Mouse (Mus musculus) c-Kit-negative CD71-positive TER-119-positive erythroid progenitor cells, embryonic 14.5 days (primary cell): Measurements from ENCODE around the gene Krtap11-1.

Source experiments
- DNase-seq: peaks from one replicate; pipeline ENCODE4 v3.0.0-alpha.2; 2013; ENCODE audit warnings: low read depth, low spot score

Gene Krtap11-1

GRCm38 (mm10) chr16:89571083-89571482 is at the start of gene Krtap11-1:
Gene Krtap11-1 (minus strand): TSS chr16:89571183.
- DNase-seq, result no peak

DNA sequence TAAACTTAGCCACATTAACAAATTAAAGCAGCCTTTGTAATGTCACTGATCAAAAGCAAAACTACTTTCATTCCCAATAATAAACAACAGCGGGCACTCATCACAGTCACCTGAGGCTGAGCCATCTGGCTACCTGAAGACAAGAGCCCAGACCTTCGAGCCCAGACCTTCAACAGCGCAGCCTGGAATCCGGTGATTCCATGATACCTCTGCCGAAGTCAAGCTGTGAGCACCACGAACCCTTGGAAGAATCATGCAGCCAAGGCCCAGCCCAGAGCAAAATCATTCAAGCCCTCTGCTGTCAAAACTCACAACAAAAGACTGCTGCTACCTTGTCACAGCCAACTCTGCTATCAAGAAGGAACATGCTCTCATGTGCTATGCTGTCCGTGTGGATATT is 47.2 kb upstream of the Krtap11-1 start:
- no peak for DNase-seq

DNA sequence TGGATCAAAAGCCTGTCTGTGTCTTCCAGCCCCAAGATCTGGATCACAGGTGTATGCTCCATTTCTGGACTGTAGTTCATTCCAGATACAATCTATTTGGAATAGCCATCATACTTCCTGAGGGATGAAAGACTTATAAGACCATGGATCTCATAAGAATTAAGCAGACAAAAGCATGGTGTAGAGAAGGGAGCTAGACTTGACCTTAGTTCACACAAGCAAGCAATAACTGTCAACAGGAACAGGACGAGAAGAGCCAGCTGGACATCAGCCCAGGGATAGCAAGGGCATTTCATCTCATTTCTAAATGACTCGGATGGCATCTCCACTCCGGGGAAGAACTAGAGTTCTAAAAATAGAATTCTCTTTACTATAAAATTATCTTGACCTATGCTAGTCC is 46.3 kb upstream of the Krtap11-1 start:
- no peak for DNase-seq

- no peak for DNase-seq
Observed at GRCm38 (mm10) chr16:89613726-89614125, 42.7 kb upstream of the Krtap11-1 start.

GRCm38 (mm10) chr16:89608791-89609185 is 37.8 kb upstream of the Krtap11-1 start:
- DNase-seq, result no peak

DNA sequence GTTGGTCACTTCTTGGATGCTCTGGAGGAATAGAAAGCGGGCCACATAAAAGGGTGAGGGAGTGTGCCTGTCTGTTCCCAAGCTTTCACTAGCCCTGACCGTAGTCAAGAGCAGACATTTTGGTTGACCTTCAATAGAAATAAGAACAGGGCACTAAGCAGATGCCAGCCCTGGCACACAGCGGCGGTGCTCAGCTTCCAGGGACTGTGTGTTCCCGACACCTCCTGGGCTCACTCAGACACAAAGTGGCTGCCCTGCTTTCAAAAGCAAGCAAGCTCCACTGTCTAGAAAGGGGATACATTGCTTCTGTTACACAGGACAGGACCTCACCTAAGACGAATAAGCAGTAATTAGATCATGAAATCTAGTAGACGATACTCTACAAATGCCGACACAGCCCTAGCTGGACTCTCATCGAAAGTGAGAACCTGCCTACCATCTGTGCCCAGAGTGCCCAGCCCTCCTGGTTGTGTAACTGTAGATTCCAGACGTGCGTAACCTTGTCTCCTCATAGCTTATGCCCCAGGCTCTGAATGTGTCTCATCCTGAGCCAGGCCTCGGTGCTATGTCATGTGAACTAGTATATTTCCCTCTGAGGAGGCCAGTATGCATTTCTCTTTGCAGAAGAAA is 37.3 kb upstream of the Krtap11-1 start:
- no peak for DNase-seq

DNA sequence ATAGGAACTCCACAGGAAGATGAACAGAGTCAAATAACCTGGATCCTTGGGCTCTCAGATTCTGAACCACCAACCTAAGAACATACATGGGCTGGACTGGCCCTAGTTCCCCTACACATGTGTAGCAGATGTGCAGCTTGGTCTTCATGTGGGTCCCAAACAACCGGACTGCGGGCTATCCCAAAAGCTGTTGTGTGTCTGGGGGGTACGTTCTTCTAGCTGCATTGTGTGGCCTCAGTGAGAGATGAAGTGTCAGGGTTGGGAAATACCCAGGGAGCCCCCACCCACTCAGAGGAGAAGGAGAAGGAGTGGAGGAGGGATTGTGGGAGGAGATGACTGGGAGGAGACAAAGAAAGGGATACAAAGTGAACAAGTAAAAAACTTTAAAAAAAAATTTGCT is 36.0 kb upstream of the Krtap11-1 start:
- no peak for DNase-seq

DNA sequence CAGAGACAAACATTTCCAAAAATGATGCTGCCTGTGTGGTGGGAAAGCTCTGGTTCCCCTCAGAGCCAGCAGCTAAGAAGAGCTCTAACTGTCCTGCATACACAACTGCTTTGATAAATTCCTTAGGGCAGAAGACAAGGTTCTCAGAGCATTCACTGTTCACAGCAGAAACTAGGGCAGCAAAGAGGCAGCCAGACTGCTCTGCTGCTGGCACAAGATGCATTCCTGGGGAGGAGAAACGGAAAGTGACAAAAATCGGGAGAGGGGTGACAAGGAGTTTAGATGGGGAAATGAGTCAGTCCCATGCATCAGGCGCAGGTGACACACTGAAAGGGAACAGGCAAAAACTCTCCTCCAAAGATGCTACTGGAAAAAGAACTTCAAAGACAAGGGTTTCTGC is 16.2 kb upstream of the Krtap11-1 start:
- no peak for DNase-seq

- DNase-seq, result no peak
Observed at GRCm38 (mm10) chr16:89585604-89586508, 14.9 kb upstream of the Krtap11-1 start.

DNA sequence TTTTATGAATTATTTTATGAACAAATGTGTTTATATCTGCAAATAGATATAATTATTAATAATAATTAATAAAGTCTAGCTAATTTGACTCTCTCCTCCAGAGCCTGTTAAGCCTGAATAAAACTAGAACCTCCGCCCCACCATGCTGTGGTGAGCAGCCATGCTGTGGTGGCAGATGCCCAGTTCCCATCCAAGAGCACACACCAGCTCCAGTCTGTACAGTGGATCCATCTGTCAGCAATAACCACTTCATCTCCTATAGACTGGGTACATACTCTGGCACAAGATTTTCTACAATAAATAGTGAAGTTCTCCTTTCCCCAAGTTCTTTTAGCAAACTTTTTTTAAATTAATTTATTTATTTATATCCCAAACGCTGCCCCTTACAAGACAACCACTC is 10.7 kb upstream of the Krtap11-1 start:
- no peak for DNase-seq

GRCm38 (mm10) chr16:89570516-89570915 is 467 bp downstream of the Krtap11-1 start:
- DNase-seq, result no peak

DNA sequence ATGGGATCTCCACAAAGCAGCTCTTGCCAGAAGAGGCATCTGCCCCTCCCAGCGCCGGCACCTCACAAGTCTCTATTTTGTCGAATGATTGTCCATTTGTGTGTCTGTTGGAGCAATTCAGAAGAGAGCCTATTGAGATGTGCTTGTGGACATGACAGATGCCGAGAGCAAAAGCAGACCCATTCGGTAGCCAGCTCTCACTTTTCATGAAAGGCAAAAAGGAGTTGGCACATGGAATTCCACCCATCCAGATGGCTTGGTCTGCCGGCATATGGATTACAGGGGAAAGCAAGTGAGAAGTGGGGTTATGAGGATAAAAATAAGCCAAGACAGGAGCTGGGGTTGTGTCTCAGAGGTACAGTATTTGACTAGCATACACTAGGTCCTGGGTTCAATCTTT is 1.8 kb downstream of the Krtap11-1 start:
- no peak for DNase-seq

- no peak for DNase-seq
Observed at GRCm38 (mm10) chr16:89568141-89568540, 2.8 kb downstream of the Krtap11-1 start.

DNA sequence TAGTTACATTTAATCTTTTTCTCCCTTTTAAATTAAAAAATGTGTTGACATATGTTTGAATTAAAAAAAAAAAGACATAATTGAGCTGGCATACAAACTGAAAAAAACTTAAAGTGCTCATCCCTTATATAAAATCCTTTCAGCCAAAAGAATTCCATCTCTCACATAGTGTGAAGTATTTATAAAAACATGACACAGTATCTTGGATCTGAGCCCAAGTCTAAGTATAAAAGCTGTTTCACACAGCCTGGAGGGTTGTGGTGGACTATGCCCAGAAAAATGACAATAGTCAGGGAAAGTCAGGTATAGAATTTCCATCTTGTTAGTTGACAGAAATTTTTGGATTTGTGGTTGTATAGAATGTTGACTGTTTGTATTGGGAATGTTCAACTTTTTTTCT is 20.7 kb downstream of the Krtap11-1 start:
- DNase-seq, result no peak

GRCm38 (mm10) chr16:89538031-89538484 is 32.9 kb downstream of the Krtap11-1 start:
- no peak for DNase-seq

DNA sequence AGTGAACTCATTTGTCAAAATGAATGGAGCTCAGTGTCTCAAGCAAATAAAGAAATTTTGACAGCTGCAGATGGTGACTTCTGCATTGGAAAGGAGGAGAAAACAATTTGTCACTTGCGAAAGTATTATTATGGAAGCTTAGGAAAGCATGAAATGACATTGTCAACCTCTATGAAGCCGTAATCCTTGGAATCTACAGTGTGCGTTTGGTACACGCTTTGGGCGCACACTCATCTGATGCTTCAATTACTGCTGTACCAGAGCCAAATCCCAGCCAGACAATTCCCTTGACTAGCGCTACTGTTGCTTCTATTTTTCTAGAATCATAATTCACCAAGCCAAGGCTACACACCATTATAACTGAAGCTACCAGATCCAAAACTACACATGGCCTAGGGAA is 33.6 kb downstream of the Krtap11-1 start:
- DNase-seq, result no peak

GRCm38 (mm10) chr16:89530547-89530946 is 40.4 kb downstream of the Krtap11-1 start:
- no peak for DNase-seq

DNA sequence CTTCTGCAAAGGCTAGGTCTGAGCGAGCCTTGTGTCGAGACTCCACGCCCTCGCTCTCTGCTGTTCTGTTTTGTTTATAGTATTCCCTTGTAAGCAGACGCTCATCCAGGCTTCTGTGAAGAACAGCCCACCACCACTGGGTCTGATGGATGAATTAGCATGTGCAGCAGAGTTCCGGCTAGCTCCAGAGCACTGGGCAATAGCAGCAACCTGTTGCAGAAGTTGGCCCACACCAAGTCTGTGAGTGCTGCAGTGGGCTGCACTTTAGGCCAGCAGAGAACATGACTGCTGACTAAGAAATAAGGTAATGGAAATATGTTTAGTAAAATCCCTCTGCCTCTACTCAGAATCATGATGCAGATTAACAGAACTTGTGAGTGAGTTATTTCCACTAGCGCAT is 41.1 kb downstream of the Krtap11-1 start:
- no peak for DNase-seq

DNA sequence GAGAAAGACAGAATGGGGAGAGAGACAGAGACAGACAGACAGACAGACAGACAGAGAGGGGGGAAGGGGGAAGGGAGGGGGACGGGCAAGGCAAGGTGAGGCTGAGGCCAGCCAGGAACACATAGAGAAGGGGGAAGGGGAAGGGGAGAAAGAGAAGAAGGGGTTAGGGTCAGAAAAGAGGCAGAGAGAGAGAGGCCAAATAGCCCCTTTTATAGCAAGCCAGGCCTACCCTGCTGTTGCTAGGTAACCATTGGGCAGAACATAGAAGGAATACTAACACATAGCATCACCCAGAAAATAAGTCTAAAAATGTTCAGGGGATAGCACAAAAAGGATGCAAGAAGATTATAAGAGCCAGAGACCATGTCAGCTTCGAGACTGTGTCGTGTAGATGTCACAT is 42.6 kb downstream of the Krtap11-1 start:
- no peak for DNase-seq

DNA sequence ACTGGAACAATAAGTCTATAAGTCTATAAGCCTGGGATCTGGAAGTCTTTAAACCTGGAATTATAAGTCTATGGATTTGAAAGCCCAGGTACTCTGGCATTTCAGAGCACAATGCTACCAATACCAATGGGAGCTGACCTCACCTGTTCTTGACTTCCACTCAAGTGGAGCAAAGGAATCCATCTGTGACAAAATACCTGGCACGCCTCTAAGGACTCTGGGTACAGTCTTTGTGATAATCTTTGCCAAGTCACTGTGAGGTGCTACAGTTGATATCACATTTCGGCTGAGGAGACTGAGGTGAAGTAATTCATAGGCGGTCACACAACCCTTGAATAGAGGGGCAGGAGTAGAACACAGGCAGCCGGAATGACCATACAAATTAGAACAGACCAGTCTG is 50.0 kb downstream of the Krtap11-1 start:
- DNase-seq, result no peak

GRCm38 (mm10) chr16:89520555-89520954 is 50.4 kb downstream of the Krtap11-1 start:
- DNase-seq, result no peak
